Mouse (Mus musculus): ENCODE results near the gene Zbp1. TPM values are rescaled to one million over a fixed set of nuclear protein-coding genes. Genes with fewer than 3 reads are reported as not detected.
A peak's percentile ranks its signal among the peaks of the same experiment; 100 is the strongest.

Gene Zbp1
- polyA plus RNA-seq, 1 experiment from 2014 or later = 0.57 TPM

DNA sequence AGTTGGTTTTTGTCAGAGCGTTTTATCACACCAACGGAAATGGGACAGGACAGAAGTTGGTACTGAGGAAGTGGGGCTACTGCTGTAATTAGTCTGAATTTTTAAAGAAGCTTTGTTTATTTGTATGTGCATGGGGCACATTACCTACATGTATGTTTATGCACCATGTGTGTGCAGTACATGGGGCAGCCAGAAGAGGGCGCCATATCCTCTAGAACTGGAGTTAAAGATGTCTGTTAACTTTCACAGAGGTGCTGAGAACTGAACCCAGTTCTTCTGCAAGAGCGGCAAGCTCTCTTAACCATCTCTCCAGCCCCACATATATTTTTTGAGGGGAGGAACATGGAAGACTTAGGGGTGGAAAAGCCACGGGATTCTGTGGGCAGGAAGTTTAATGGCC lies 43.0 kb downstream of the Zbp1 start:
- WGBS = 87% methylated on average over 5 of the region's 5 CpGs
- ATAC-seq (ENCODE audit: extremely low read depth, insufficient number of reproducible peaks, low FRiP score, low TSS enrichment) = no peak

DNA sequence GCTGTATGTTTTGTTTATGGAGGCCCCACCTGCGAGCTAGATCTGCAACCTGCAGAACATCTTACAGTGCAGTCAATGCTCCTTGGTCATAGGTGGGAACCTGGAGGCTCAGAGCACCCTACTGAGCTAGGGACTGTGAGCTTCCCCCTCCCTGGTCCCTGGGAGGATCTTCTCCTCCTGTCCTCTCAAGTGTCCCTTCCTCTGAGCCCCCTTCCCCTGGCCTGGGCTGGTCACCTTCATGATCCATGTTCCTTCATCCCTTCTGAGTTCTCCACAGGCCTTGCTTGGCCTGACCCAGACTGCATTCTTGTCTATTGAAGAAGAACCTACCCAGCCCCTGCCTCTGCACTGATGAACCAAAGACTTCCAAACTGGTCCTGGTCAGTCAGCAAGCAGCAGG lies 44.2 kb downstream of the Zbp1 start:
- Histone ChIP-seq H3K9ac (no peak overlapping the region), H3K27ac (replicated peaks) (peak overlapping the region; percentile 78; the same call in 1 of the 2 replicates), H3K4me3 (peak overlapping the region; percentile 43; the same call in 1 of the 2 replicates), H3K9me3 (peaks cover 7% of the 10 kb centered on the region), H3K27me3 (replicated peaks) (peaks cover 52% of the 10 kb centered on the region), H3K4me2 (peak overlapping the region; percentile 67), H3K4me1 (peaks cover 35% of the 10 kb centered on the region), H3K36me3 (no peaks in the 10 kb centered on the region)
- no peak for ATAC-seq (ENCODE audit: extremely low read depth, insufficient number of reproducible peaks, low FRiP score, low TSS enrichment)
- WGBS = 53% methylated on average over 1 of the region's 1 CpGs

More for the DNA sequence above, 43.0 kb downstream of the Zbp1 start:
- no peak overlapping the region for H3K27ac ChIP-seq (replicated peaks)
- H3K4me2 ChIP-seq = no peak overlapping the region
- peaks cover 7% of the 10 kb centered on the region for H3K9me3 ChIP-seq
- no peak overlapping the region for H3K4me3 ChIP-seq
- H3K9ac ChIP-seq = no peak overlapping the region
- peaks cover 35% of the 10 kb centered on the region for H3K4me1 ChIP-seq
- no peaks in the 10 kb centered on the region for H3K36me3 ChIP-seq
- H3K27me3 ChIP-seq (replicated peaks) = peaks cover 52% of the 10 kb centered on the region

DNA sequence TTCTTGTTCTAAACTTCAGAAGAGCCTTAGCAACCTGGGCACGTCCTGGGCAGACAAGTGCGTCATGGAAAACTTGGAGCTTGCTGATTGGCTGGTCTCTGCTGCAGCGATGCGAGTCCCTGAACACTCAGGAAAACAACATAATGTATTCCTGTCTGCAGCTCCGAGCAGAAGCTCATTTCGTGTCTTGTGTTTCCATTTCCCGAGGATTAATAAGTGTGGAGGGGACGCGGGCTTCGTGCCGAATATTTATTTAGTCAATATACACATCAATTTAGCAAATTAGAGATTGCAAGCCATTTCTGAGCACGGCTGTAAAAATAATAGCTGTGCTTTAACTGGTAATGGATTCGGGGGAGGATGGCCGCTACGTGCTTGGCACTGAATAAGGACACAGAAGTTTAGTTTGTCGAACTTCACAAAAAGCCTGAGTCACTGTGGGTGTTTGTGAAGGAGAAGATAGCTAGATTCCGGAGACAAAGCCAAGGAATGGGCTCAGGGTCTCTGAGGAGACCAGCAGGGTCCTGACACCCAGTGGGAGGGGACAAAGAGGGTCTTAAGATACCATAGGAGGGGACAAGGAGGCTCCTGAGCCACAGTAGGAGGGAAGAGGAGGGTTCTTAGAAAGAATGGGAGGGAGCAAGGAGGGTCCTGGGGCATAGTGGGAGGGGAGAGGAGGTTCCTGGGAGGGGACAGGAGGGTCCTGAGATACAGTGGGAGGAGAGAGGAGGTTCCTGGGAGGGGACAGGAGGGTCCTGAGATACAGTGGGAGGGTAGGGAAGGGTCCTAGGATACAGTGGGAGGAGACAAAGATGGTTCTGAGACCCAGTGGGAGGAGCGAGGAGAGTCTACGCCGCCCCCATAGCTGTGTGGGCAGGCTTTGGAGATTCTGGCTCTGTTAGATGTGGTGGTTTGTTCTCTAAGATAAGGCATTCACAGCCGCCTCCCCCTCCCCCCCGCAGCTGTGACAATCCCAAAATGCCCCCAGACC lies 44.9 kb downstream of the Zbp1 start:
- peak overlapping the region; percentile 67 for H3K4me2 ChIP-seq
- peak overlapping the region; percentile 43 for H3K4me3 ChIP-seq
- ATAC-seq (ENCODE audit: extremely low read depth, insufficient number of reproducible peaks, low FRiP score, low TSS enrichment) = peak; percentile 53
- H3K27me3 ChIP-seq (replicated peaks) = peaks cover 53% of the 10 kb centered on the region
- H3K9me3 ChIP-seq = peaks cover 7% of the 10 kb centered on the region
- H3K4me1 ChIP-seq = peaks cover 35% of the 10 kb centered on the region
- WGBS = 6% methylated on average over 22 of the region's 22 CpGs
- peak overlapping the region; percentile 66 for H3K9ac ChIP-seq
- H3K27ac ChIP-seq (replicated peaks) = peak overlapping the region; percentile 78
- no peaks in the 10 kb centered on the region for H3K36me3 ChIP-seq

DNA sequence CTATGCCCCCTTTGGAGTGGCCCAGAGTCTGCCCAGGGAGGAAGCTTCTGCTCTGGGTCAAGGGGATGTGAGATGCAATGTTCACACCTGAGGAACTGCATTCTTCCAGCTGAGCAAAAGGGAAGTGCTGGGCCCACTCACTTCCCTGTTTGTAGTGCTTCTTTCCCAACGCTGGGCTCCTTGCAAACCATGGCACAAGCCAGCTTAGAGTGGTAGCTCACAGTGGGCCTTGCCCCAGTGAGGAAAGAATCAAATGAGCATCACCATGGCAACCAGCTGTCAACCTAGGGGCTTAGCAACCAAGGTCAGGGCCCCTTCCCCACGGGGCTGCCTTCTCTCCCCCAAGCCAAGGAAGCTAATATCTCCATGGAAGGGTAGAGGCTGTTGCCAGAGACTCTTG lies 45.7 kb downstream of the Zbp1 start:
- Histone ChIP-seq H3K27me3 (replicated peaks) (peaks cover 53% of the 10 kb centered on the region), H3K36me3 (no peaks in the 10 kb centered on the region), H3K4me2 (peak overlapping the region; percentile 67), H3K9me3 (peaks cover 7% of the 10 kb centered on the region), H3K9ac (no peak overlapping the region), H3K4me1 (peaks cover 35% of the 10 kb centered on the region), H3K27ac (replicated peaks) (peak overlapping the region; percentile 78), H3K4me3 (peak overlapping the region; percentile 43; the same call in 1 of the 2 replicates)
- ATAC-seq (ENCODE audit: extremely low read depth, insufficient number of reproducible peaks, low FRiP score, low TSS enrichment) = no peak
- 30% methylated on average over 2 of the region's 2 CpGs for WGBS

GRCm38 (mm10) chr2:173172386-173172785 lies 46.3 kb downstream of the Zbp1 start:
- Histone ChIP-seq H3K27me3 (replicated peaks) (peaks cover 48% of the 10 kb centered on the region), H3K36me3 (no peaks in the 10 kb centered on the region), H3K27ac (replicated peaks) (no peak overlapping the region), H3K4me2 (no peak overlapping the region), H3K9ac (no peak overlapping the region), H3K9me3 (peaks cover 7% of the 10 kb centered on the region), H3K4me1 (peaks cover 35% of the 10 kb centered on the region), H3K4me3 (no peak overlapping the region)
- 84% methylated on average over 1 of the region's 1 CpGs for WGBS
- ATAC-seq (ENCODE audit: extremely low read depth, insufficient number of reproducible peaks, low FRiP score, low TSS enrichment) = no peak

DNA sequence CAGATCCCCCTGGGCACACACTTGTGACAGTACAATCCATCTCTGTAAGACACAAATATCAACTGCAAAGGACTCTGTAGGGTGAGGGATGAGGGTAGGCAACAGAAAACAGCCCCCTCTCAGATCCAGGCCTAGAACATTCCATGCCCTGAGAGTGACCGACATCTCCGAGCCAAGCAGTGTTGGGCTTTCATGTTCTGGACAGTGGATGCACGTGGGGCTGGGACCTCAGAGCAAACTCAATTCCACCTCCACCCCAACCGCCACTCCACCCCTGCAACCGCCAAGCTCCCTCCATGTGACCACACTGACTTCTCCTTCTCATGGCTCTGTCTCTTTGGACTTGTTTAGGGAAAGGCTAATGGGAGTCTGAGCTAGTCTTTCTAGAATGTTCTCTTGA lies 46.8 kb downstream of the Zbp1 start:
- Histone ChIP-seq H3K36me3 (no peaks in the 10 kb centered on the region), H3K4me3 (no peak overlapping the region; the same call in 1 of the 2 replicates), H3K27me3 (replicated peaks) (peaks cover 43% of the 10 kb centered on the region), H3K27ac (replicated peaks) (0 out of 2 replicates have a peak overlapping the region, but pooled peaks have one; percentile 24), H3K9ac (peak overlapping the region; percentile 72), H3K4me2 (peak overlapping the region; percentile 70), H3K4me1 (peaks cover 35% of the 10 kb centered on the region), H3K9me3 (peaks cover 7% of the 10 kb centered on the region)
- ATAC-seq (ENCODE audit: extremely low read depth, insufficient number of reproducible peaks, low FRiP score, low TSS enrichment) = no peak
- 79% methylated on average over 5 of the region's 5 CpGs for WGBS

DNA sequence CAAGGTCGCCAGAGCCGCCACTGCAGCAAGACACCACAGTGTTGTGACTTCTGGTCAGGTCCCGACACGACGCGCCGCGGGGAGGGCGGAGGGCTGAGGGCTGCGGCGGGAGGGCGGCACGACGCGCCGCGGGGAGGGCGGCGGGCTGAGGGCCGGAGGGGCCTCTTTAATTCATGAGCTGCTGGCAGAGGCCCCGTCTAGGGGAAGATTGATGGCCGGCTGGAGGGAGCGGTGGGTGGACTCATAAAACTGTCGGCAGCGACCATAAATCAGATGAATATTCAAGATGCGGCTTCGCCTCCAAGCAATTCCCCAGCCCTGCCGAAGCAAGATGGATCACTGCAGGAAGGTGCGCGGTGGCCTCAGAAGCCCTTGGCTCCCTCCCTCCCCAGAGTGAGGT lies 47.3 kb downstream of the Zbp1 start:
- no peak for ATAC-seq (ENCODE audit: extremely low read depth, insufficient number of reproducible peaks, low FRiP score, low TSS enrichment)
- Histone ChIP-seq H3K27ac (replicated peaks) (peak overlapping the region; percentile 24; the same call in 1 of the 2 replicates), H3K27me3 (replicated peaks) (peaks cover 40% of the 10 kb centered on the region), H3K9me3 (peaks cover 7% of the 10 kb centered on the region), H3K9ac (peak overlapping the region; percentile 72), H3K36me3 (no peaks in the 10 kb centered on the region), H3K4me3 (peak overlapping the region; percentile 38), H3K4me1 (peaks cover 35% of the 10 kb centered on the region), H3K4me2 (peak overlapping the region; percentile 70)
- 3% methylated on average over 30 of the region's 30 CpGs for WGBS

DNA sequence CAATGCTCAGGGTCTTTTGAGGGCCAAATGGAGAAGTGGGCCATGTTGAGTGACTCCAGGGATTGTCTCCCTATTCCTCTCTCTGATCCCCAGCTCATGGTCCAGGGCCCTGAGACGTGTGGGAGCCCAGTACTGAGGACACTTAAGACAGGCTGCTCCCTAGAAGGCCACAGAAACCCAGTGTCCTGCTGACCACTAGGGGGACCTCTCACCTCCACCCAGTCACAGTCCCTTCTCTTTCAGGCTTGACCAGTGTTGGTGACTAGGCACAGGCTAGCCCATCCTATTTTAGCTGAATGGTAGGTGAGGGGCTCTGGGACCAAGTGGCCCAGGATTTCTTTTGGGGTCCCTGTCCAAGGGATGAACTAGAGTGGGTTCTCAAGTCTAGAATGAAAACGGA lies 48.0 kb downstream of the Zbp1 start:
- H3K27me3 ChIP-seq (replicated peaks) = peaks cover 42% of the 10 kb centered on the region
- WGBS = 59% methylated on average over 2 of the region's 2 CpGs
- peaks cover 35% of the 10 kb centered on the region for H3K4me1 ChIP-seq
- H3K4me2 ChIP-seq = no peak overlapping the region
- H3K27ac ChIP-seq (replicated peaks) = no peak overlapping the region
- no peak overlapping the region for H3K9ac ChIP-seq
- peaks cover 5% of the 10 kb centered on the region for H3K9me3 ChIP-seq
- no peaks in the 10 kb centered on the region for H3K36me3 ChIP-seq
- H3K4me3 ChIP-seq = no peak overlapping the region
- no peak for ATAC-seq (ENCODE audit: extremely low read depth, insufficient number of reproducible peaks, low FRiP score, low TSS enrichment)

GRCm38 (mm10) chr2:173170081-173170480 lies 48.6 kb downstream of the Zbp1 start:
- Histone ChIP-seq H3K9me3 (no peaks in the 10 kb centered on the region), H3K4me1 (peaks cover 35% of the 10 kb centered on the region)
- WGBS = 63% methylated on average over 2 of the region's 2 CpGs

GRCm38 (mm10) chr2:173168411-173168851 lies 50.3 kb downstream of the Zbp1 start:
- Histone ChIP-seq H3K4me1 (peaks cover 24% of the 10 kb centered on the region), H3K9me3 (no peaks in the 10 kb centered on the region), H3K4me2 (no peak overlapping the region), H3K27ac (replicated peaks) (no peak overlapping the region), H3K4me3 (no peak overlapping the region), H3K27me3 (replicated peaks) (peaks cover 51% of the 10 kb centered on the region), H3K9ac (no peak overlapping the region), H3K36me3 (no peaks in the 10 kb centered on the region)
- WGBS = 70% methylated on average over 5 of the region's 5 CpGs
- no peak for ATAC-seq (ENCODE audit: extremely low read depth, insufficient number of reproducible peaks, low FRiP score, low TSS enrichment)

More at GRCm38 (mm10) chr2:173170081-173170480, 48.6 kb downstream of the Zbp1 start:
- H3K27ac ChIP-seq (replicated peaks) = no peak overlapping the region
- H3K4me2 ChIP-seq = no peak overlapping the region
- H3K4me3 ChIP-seq = no peak overlapping the region
- H3K27me3 ChIP-seq (replicated peaks) = peaks cover 45% of the 10 kb centered on the region
- H3K9ac ChIP-seq = no peak overlapping the region
- ATAC-seq (ENCODE audit: extremely low read depth, insufficient number of reproducible peaks, low FRiP score, low TSS enrichment) = no peak
- H3K36me3 ChIP-seq = no peaks in the 10 kb centered on the region

- WGBS = 82% methylated on average over 10 of the region's 10 CpGs
- no peak overlapping the region for H3K27ac ChIP-seq (replicated peaks)
Observed at GRCm38 (mm10) chr2:173165357-173165756, 53.4 kb downstream of the Zbp1 start.

More at GRCm38 (mm10) chr2:173165357-173165756, 53.4 kb downstream of the Zbp1 start:
- peaks cover 29% of the 10 kb centered on the region for H3K27me3 ChIP-seq (replicated peaks)
- no peaks in the 10 kb centered on the region for H3K9me3 ChIP-seq
- H3K9ac ChIP-seq = no peak overlapping the region
- no peak overlapping the region for H3K4me3 ChIP-seq
- H3K4me2 ChIP-seq = no peak overlapping the region
- H3K4me1 ChIP-seq = no peaks in the 10 kb centered on the region
- H3K36me3 ChIP-seq = no peaks in the 10 kb centered on the region
- no peak for ATAC-seq (ENCODE audit: extremely low read depth, insufficient number of reproducible peaks, low FRiP score, low TSS enrichment)

Measured in heart, embryonic 13.5 days (tissue).